Mouse (Mus musculus) ES-Bruce4 (cell line): ENCODE results near the gene 2610001J05Rik. TPM values are rescaled to one million over a fixed set of nuclear protein-coding genes. Genes with fewer than 3 reads are reported as not detected.
"Not testable (repeated sequence)": the region's sequence is repeated elsewhere in the genome, so short reads cannot be mapped to it uniquely, and the experiment has no call there.

Source experiments
- H3K27ac ChIP-seq: 2 replicates; pipeline ENCODE4 v1.5.1; 2012; ENCODE audit warnings: low read length, inconsistent platforms; ENCODE audit not compliant: insufficient read depth
- H3K27me3 ChIP-seq: 2 replicates; pipeline ENCODE4 v1.6.1; 2012; ENCODE audit warnings: mild to moderate bottlenecking, low read length, inconsistent platforms; ENCODE audit not compliant: control insufficient read depth, poor library complexity, insufficient read depth, severe bottlenecking
- H3K36me3 ChIP-seq: 2 replicates; pipeline ENCODE4 v1.6.1; 2012; ENCODE audit warnings: inconsistent platforms, mild to moderate bottlenecking, low read length, moderate library complexity; ENCODE audit not compliant: control insufficient read depth, poor library complexity, insufficient read depth, severe bottlenecking
- H3K4me1 ChIP-seq: one replicate; pipeline ENCODE4 v1.8.1; 2011; ENCODE audit warnings: low read length; ENCODE audit not compliant: control insufficient read depth, insufficient read depth
- H3K4me3 ChIP-seq: 2 replicates; pipeline ENCODE4 v1.5.1; 2011; ENCODE audit warnings: low read depth, mild to moderate bottlenecking, low read length
- H3K9ac ChIP-seq: 2 replicates; pipeline ENCODE4 v1.6.1; 2012; ENCODE audit warnings: low read depth, mild to moderate bottlenecking, inconsistent platforms; ENCODE audit not compliant: poor library complexity, severe bottlenecking
- H3K9me3 ChIP-seq: replicated peaks from 2 replicates; pipeline ENCODE4 v1.6.1; 2012; ENCODE audit warnings: mild to moderate bottlenecking, low read length, inconsistent platforms; ENCODE audit not compliant: control insufficient read depth, poor library complexity, insufficient read depth, severe bottlenecking
- CTCF ChIP-seq: IDR thresholded peaks from one replicate; pipeline ENCODE4 v1.8.1; 2011; ENCODE audit warnings: low read depth, low read length
- EP300 ChIP-seq: IDR thresholded peaks from 2 replicates; pipeline ENCODE4 v1.6.1; 2011; ENCODE audit warnings: low read depth, low read length; ENCODE audit not compliant: insufficient read depth
- POLR2A ChIP-seq: IDR thresholded peaks from one replicate; pipeline ENCODE4 v1.8.1; 2011; ENCODE audit warnings: low read length; ENCODE audit not compliant: insufficient read depth
- polyA plus RNA-seq: library from polyadenylated mRNA; stranded (reverse); fragments of >200 nt; gene quantifications from 2 replicates; pipeline ENCODE4 v1.2.4, GENCODE M21; 2011; ENCODE audit warnings: low read depth; ENCODE audit not compliant: missing spikeins, insufficient read depth, insufficient read length

2610001J05Rik gene
- polyA plus RNA-seq, 1 experiment, result 69.3 TPM

GRCm38 (mm10) chr6:13854230-13854629 is 17.1 kb downstream of the 2610001J05Rik start:
- Histone ChIP-seq H3K4me1 (no peaks in the 10 kb centered on the region), H3K9ac (peak overlapping the region; percentile 84), H3K36me3 (no peaks in the 10 kb centered on the region), H3K27me3 (no peaks in the 10 kb centered on the region), H3K27ac (peak overlapping the region; percentile 93), H3K4me3 (peak overlapping the region; percentile 65), H3K9me3 (no peaks in the 10 kb centered on the region)
- no peak for TF ChIP-seq CTCF
- no peak for TF ChIP-seq POLR2A
- TF ChIP-seq EP300, result no peak

DNA sequence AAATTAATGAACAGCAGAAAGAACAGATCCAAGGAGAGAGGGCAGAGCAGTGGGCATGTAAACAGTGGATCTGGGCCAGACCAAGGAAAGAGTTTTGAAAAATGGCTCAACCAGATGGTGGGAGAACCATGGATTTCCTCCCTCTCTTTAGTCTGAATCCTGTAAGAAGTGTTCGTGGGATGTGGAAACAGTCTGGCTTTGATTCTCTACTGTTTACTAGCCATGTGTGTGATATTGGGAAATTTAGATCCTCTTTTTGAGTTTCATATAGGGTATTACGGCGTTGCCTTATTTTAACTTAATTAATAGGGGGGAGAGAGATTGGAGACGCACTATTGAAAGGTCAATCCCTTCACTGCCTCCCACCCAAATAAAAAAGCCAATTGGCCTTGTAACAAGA is 18.1 kb downstream of the 2610001J05Rik start:
- Histone ChIP-seq H3K9ac (no peak overlapping the region), H3K27me3 (no peaks in the 10 kb centered on the region), H3K4me3 (no peak overlapping the region), H3K4me1 (no peaks in the 10 kb centered on the region), H3K27ac (peak overlapping the region; percentile 96), H3K9me3 (no peaks in the 10 kb centered on the region), H3K36me3 (no peaks in the 10 kb centered on the region)
- TF ChIP-seq EP300 (no peak), POLR2A (no peak), CTCF (no peak)

- not testable (repeated sequence) for H3K9ac ChIP-seq, H3K4me1 ChIP-seq, H3K27ac ChIP-seq, H3K27me3 ChIP-seq, H3K9me3 ChIP-seq, H3K36me3 ChIP-seq, H3K4me3 ChIP-seq
These were observed 25.3 kb downstream of the 2610001J05Rik start for GRCm38 (mm10) chr6:13846031-13846430.

- TF ChIP-seq EP300 (no peak), CTCF (no peak), POLR2A (no peak)
- H3K27me3 ChIP-seq, result no peaks in the 10 kb centered on the region
- H3K36me3 ChIP-seq, result no peaks in the 10 kb centered on the region
- peak within 1 kb of the TSS; percentile 91 for H3K9ac ChIP-seq
- no peaks in the 10 kb centered on the region for H3K9me3 ChIP-seq
- H3K27ac ChIP-seq, result no peak within 1 kb of the TSS
- H3K4me1 ChIP-seq, result no peaks in the 10 kb centered on the region
- H3K4me3 ChIP-seq, result peak within 1 kb of the TSS; percentile 69
These were observed 31.8 kb downstream of the 2610001J05Rik start, which contains the start of gene Gpr85 for GRCm38 (mm10) chr6:13839345-13840054. Gpr85 (minus strand) TSS chr6:13839942.

DNA sequence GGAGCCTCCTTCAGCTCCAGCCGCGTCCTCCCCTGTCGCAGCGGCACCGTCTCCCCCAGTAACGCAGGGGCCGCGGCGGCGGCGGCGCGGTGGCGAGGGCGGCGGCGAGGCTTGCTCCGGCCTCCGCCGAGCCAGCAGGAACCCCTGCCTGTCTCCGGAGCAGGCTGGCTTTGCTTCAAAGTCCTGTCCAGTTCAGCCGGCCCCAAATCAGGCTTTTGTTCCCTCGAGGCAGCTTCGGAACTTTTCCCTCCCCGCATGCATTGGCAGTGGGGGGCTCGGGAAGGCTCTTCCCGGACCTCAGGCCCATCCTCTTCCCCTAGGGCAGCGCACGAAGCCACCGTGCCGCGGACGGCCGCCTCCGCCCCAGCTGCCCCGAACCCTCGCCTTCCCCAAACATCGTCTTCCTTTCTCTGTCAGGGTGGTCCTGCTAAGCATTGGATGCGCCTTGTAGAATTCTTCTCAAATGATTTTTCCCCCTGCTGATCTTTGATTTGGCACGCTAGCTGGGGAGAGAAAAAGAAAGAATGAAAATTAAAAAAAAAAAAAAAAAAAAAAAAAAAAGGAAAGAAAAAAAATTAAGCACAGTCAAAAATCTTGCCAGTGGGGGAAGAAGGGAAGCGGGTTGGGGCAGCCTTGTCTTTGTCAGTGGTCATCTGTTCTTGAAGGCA is 32.5 kb downstream of the 2610001J05Rik start:
- no peaks in the 10 kb centered on the region for H3K27me3 ChIP-seq
- TF ChIP-seq EP300 (no peak), POLR2A (no peak), CTCF (no peak)
- H3K4me1 ChIP-seq, result no peaks in the 10 kb centered on the region
- H3K4me3 ChIP-seq, result peak overlapping the region; percentile 69
- peak overlapping the region; percentile 91 for H3K9ac ChIP-seq
- H3K27ac ChIP-seq, result no peak overlapping the region
- no peaks in the 10 kb centered on the region for H3K9me3 ChIP-seq
- no peaks in the 10 kb centered on the region for H3K36me3 ChIP-seq
